Mouse (Mus musculus) kidney, embryonic 14.5 days (tissue): ENCODE data around the gene Spib. TPM values are rescaled to one million over a fixed set of nuclear protein-coding genes. Genes with fewer than 3 reads are reported as not detected.

Experiments
- ATAC-seq: fragments of 200-750 bp; cut with Nextera tagmentation; 2 replicates; pipeline ENCODE4 v1.8.0; 2017; ENCODE audit warnings: moderate number of reproducible peaks, mild to moderate bottlenecking, moderate TSS enrichment, moderate library complexity; ENCODE audit not compliant: low FRiP score, low TSS enrichment
- H3K27ac ChIP-seq: fragments of 300-500 bp; sonication (generic); 2 replicates; pipeline ENCODE4 v1.5.1; 2014; ENCODE audit warnings: low read depth, mild to moderate bottlenecking, low read length, moderate library complexity, mixed read lengths
- H3K27me3 ChIP-seq: fragments of 300-500 bp; sonication (generic); 2 replicates; pipeline ENCODE4 v1.6.1; 2014; ENCODE audit warnings: mild to moderate bottlenecking, low read length; ENCODE audit not compliant: control insufficient read depth, insufficient read depth
- H3K36me3 ChIP-seq: fragments of 300-500 bp; sonication (generic); 2 replicates; pipeline ENCODE4 v1.6.1; 2014; ENCODE audit warnings: low read length, mixed read lengths; ENCODE audit not compliant: control insufficient read depth, insufficient read depth
- H3K4me1 ChIP-seq: fragments of 300-500 bp; sonication (generic); 2 replicates; pipeline ENCODE4 v1.6.1; 2014; ENCODE audit warnings: low read length, mixed read lengths; ENCODE audit not compliant: control insufficient read depth, insufficient read depth
- H3K4me2 ChIP-seq: fragments of 300-500 bp; sonication (generic); replicated peaks from 2 replicates; pipeline ENCODE4 v1.6.1; 2014; ENCODE audit warnings: low read depth, mild to moderate bottlenecking, low read length
- H3K4me3 ChIP-seq: fragments of 300-500 bp; sonication (generic); 2 replicates; pipeline ENCODE4 v1.5.1; 2014; ENCODE audit warnings: mild to moderate bottlenecking, low read length
- H3K9ac ChIP-seq: fragments of 300-500 bp; sonication (generic); 2 replicates; pipeline ENCODE4 v1.6.1; 2014; ENCODE audit warnings: low read depth, mild to moderate bottlenecking, low read length, moderate library complexity
- H3K9me3 ChIP-seq: fragments of 300-500 bp; sonication (generic); 2 replicates; pipeline ENCODE4 v1.6.1; 2016; ENCODE audit warnings: low read length; ENCODE audit not compliant: control insufficient read depth
- WGBS: fragments of 180-500 bp; shearing (Covaris S2); extraction: QIAGEN DNeasy Blood & Tissue Kit; methylation state at CpG from one replicate; pipeline ENCODE4 v1.1.7; 2014; 5-methylcytosine and 5-hydroxymethylcytosine counted together
- polyA plus RNA-seq: library from polyadenylated mRNA; unstranded; fragments of >200 nt; fragmentation: Nextera tagmentation; extraction: Ambion mirVana; gene quantifications from 2 replicates; pipeline ENCODE4 v1.2.1, GENCODE M21; 2014

The Spib gene
- polyA plus RNA-seq, 1 experiment from 2014 or later, result not detected

DNA sequence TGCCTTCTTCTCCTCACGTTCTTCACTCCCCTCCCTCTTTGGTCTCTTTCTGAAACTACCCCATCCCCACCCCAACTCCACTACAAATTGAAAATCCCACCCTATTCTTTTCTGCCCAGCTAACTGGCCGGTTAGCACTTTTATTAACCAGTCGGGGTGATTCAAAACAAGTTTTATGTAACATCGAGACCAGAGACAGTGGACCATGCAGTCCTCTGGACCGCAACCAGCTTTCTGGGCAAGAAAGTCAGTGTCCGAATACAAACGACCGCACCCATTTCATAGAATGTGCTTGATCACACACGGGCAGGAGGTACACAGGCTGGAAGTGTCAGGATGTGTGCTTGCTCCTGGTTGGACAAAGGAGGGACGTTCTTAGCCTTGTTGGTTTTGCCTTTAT lies 32.6 kb upstream of the Spib start:
- H3K9ac ChIP-seq, result no peak overlapping the region
- no peak overlapping the region for H3K4me2 ChIP-seq
- H3K4me1 ChIP-seq, result no peaks in the 10 kb centered on the region
- H3K27ac ChIP-seq, result no peak overlapping the region
- H3K9me3 ChIP-seq, result no peaks in the 10 kb centered on the region
- no peak for ATAC-seq
- 80% methylated on average over 10 of the region's 10 CpGs for WGBS
- no peaks in the 10 kb centered on the region for H3K27me3 ChIP-seq
- H3K4me3 ChIP-seq, result no peak overlapping the region
- no peaks in the 10 kb centered on the region for H3K36me3 ChIP-seq

DNA sequence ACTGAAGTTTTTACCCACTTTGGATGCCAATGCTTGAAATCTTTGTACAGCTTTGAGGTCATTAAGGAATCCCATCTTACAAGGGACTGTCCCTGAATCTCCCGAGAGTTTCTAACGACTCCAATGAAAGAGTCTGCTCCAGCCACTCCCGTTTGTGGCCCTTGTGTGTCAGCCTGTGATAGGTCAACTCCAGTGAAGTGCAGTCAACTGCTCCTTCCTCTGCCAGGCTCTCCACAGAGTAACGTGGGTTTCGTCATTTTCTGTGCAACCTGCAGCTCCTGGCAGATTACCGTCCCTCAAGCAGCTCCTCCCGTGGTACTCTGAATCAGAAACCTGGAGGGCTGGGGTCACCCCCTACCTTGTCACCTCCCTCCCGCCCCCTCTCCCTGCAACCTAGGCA lies 31.4 kb upstream of the Spib start:
- ATAC-seq, result no peak
- no peaks in the 10 kb centered on the region for H3K27me3 ChIP-seq
- WGBS, result 40% methylated on average over 8 of the region's 8 CpGs
- no peaks in the 10 kb centered on the region for H3K4me1 ChIP-seq
- no peaks in the 10 kb centered on the region for H3K36me3 ChIP-seq
- no peak overlapping the region for H3K27ac ChIP-seq
- H3K4me3 ChIP-seq, result no peak overlapping the region
- H3K9me3 ChIP-seq, result no peaks in the 10 kb centered on the region
- H3K9ac ChIP-seq, result no peak overlapping the region
- no peak overlapping the region for H3K4me2 ChIP-seq

DNA sequence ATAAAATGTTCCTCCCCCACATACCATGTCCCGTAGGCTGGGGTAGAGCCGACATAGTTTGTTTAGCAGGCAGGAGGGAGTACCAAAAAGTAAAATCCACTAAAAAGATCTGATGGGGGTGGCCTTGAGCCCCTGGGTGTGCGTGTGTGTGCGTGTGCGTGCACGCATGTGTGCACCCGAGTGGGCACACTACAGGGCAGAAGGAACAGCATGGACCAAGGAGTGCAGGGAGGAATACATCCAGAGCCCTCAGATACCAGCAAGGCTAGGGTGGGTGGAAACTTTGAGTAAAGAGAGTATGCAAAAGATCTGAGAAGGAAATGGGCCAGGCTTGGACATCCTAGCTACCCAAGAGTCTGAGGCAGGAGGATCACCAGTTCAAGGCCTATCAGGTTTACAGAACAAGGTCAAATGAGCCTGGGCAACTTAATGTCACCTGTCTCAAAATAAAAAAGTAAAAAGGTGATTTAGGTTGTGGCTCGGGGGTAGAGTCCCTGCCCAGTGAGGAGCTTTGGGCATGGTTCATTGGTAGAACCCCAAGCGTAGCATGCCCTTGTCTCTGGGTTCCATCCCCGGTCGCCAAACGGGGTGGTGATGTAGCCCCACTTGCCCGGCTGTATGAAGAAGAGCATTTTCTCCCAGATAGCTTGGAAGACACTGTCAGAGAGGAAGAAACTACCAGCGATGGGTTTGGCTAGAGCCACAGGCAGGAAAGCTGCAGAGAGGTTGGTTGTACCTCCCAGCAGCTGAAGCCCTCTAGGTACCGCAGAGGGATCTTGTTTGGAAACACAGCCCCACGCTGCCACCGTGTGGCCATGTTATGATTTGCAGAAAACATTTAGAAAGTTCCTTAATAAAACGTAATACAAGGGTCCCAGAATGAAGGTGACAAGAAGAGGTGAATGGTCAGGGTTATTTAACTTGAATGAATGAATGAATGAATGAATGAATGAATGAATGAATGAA lies 28.8 kb upstream of the Spib start:
- no peaks in the 10 kb centered on the region for H3K9me3 ChIP-seq
- 48% methylated on average over 18 of the region's 18 CpGs for WGBS
- no peaks in the 10 kb centered on the region for H3K4me1 ChIP-seq
- no peak overlapping the region for H3K4me2 ChIP-seq
- peak; percentile 72 for ATAC-seq
- no peaks in the 10 kb centered on the region for H3K36me3 ChIP-seq
- H3K9ac ChIP-seq, result no peak overlapping the region
- no peak overlapping the region for H3K27ac ChIP-seq
- H3K4me3 ChIP-seq, result no peak overlapping the region
- no peaks in the 10 kb centered on the region for H3K27me3 ChIP-seq

DNA sequence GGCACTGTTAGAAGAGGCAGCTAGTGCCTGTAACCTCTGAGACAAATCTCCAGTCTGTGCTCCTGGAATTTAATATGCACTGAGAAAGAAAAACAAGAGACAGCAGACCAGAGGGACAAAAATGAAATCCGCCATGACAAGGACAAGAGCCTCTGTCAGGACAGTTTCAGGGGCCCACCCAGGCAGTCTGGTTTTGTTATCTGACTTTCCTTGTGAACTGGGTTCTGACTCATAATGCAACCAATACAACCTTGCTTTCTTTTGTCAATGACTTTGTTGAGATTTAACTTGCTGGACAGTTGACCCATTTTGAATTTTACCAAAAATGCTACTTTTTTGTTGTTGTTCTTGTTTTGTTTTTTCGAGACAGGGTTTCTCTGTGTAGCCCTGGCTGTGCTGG lies 25.8 kb upstream of the Spib start:
- WGBS, result 58% methylated on average over 2 of the region's 2 CpGs
- Histone ChIP-seq H3K4me1 (no peaks in the 10 kb centered on the region), H3K9me3 (no peaks in the 10 kb centered on the region), H3K27ac (no peak overlapping the region), H3K4me3 (no peak overlapping the region), H3K27me3 (no peaks in the 10 kb centered on the region), H3K9ac (no peak overlapping the region), H3K4me2 (no peak overlapping the region), H3K36me3 (no peaks in the 10 kb centered on the region)
- ATAC-seq, result no peak

DNA sequence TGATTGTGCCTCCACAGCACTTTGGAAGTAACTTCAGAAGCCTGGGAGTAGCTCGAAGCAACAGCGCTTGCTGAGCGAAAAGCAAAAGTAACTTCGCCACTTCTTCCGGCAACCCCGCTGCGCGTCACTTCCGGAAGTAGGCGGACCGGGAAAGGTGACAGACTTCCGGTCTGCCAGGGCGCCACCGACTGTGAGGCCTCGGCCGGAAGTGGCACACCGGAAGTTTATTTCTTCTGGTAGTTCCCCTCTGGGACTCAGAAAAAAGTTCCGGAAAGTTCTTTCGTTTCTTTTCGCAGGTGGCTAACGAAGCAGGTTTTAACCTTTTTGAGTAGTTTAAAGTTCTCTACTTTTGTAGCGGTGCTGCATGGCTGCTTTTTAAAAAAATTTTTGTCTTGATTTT lies 22.0 kb upstream of the Spib start, which contains the start of gene Nr1h2:
Nr1h2 (minus strand) TSS at position 126 of the 400 bp plus-strand sequence.
- no peaks in the 10 kb centered on the region for H3K9me3 ChIP-seq
- H3K27ac ChIP-seq, result peak within 1 kb of the TSS; percentile 96
- no peaks in the 10 kb centered on the region for H3K27me3 ChIP-seq
- peak within 1 kb of the TSS; percentile 63 for H3K4me3 ChIP-seq
- peak within 1 kb of the TSS; percentile 63 for H3K4me2 ChIP-seq
- ATAC-seq, result peak; percentile 71
- peaks cover 27% of the 10 kb centered on the region for H3K36me3 ChIP-seq
- under 1% methylated on average over 22 of the region's 22 CpGs for WGBS
- peak within 1 kb of the TSS; percentile 64; the same call in 1 of the 2 replicates for H3K9ac ChIP-seq
- H3K4me1 ChIP-seq, result no peaks in the 10 kb centered on the region

DNA sequence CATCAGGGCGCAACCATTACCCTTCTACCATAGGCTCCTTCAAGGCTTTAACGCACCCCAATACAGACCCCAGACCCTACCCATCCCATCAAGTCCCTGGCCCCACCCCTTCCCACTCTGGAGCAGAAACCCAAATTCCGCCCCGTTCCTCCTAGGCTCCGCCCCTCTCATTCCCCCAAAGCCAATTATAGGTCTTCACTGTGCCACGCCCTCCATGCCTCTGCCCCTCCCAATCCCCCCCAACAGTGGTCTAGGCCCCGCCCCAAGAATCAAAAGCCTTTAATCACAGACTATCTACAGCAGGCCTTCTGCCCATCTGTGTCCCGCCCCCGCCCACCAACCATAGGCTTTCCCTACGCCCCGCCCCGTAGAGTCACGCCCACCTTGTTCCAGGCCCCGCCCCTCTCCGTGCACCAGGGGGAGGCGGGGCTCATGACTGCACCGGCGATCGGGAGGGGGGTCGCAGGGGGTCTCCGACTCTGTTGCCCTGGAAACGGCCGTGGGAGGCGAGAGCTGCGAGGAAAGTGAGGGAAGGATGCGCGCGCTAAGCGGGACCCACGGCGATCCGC lies 21.4 kb upstream of the Spib start:
- no peaks in the 10 kb centered on the region for H3K27me3 ChIP-seq
- no peaks in the 10 kb centered on the region for H3K4me1 ChIP-seq
- peak overlapping the region; percentile 63 for H3K4me3 ChIP-seq
- 1% methylated on average over 32 of the region's 32 CpGs for WGBS
- H3K4me2 ChIP-seq, result peak overlapping the region; percentile 63
- H3K9ac ChIP-seq, result peak overlapping the region; percentile 64; the same call in 1 of the 2 replicates
- peak overlapping the region; percentile 96 for H3K27ac ChIP-seq
- peak; percentile 79 for ATAC-seq
- H3K9me3 ChIP-seq, result no peaks in the 10 kb centered on the region
- H3K36me3 ChIP-seq, result peaks cover 27% of the 10 kb centered on the region

DNA sequence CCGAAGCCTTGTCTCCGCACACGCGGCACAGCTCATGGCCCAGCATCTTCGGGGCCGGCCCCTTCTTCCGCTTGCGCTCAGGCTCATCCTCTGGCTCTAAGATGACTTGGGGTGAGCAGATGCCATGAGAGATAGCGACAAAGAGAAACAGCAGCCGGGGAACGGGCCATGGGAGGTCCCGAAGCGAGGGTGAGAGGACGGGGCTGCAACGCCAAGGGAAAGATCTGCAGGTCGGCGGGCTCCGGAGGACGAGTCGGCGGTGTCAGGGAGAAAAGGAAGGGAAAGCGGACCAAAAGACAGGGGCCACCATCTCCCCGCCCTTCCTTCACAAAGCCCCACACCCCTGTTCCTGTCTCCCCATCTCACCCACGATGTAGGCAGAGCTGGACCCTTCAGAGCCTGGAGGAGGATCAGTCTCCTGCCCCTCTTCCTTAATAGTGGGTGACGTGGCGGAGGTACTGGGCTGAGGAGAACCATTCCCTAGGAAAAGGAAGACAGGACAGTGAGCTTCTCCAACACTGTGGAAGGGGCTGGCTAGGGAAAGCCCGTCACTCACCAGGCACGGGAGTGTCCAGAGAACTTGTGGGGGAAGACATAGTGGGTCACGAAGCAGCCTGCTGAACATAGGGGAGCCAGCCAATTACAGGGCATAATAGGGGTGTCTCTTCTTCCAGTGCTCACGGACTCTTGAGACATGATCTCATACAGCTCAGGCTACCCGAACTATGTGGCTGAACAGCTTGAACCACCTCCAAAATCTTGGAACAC lies 20.5 kb upstream of the Spib start:
- H3K4me3 ChIP-seq, result peak overlapping the region; percentile 63; the same call in 1 of the 2 replicates
- WGBS, result 88% methylated on average over 30 of the region's 31 CpGs
- H3K9me3 ChIP-seq, result no peaks in the 10 kb centered on the region
- peak overlapping the region; percentile 63 for H3K4me2 ChIP-seq
- no peak for ATAC-seq
- H3K36me3 ChIP-seq, result peaks cover 27% of the 10 kb centered on the region
- H3K4me1 ChIP-seq, result peaks cover 4% of the 10 kb centered on the region
- H3K9ac ChIP-seq, result no peak overlapping the region
- H3K27me3 ChIP-seq, result no peaks in the 10 kb centered on the region
- no peak overlapping the region for H3K27ac ChIP-seq

DNA sequence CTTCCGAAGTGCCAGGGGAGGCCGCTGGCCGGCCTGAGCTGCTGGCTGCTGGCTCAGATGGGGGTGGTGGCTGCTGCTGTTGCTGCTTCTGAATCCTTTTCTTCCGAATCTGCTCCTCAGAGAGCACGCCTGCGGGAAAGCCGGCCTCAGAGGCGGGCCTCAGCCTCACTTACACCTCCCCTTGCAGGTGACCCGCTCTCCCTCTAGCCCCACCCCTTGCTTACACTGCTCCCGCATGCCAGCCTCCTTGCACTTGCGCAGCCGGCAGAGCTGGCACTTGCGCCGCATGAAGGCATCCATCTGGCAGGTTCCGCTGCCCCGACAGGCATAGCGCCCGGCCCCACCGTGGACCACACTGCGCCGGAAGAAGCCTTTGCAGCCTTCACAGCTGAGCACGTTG lies 19.9 kb upstream of the Spib start:
- Histone ChIP-seq H3K27me3 (no peaks in the 10 kb centered on the region), H3K4me2 (no peak overlapping the region), H3K4me3 (no peak overlapping the region), H3K9me3 (no peaks in the 10 kb centered on the region), H3K27ac (no peak overlapping the region), H3K4me1 (peaks cover 4% of the 10 kb centered on the region), H3K9ac (no peak overlapping the region), H3K36me3 (peaks cover 27% of the 10 kb centered on the region)
- 87% methylated on average over 22 of the region's 22 CpGs for WGBS
- no peak for ATAC-seq
